Mouse (Mus musculus) midbrain, embryonic 12.5 days (tissue): ENCODE measurements around the gene Ap1b1. TPM values are rescaled to one million over a fixed set of nuclear protein-coding genes. Genes with fewer than 3 reads are reported as not detected.

ENCODE experiments used
- ATAC-seq: fragments of 200-750 bp; cut with Nextera tagmentation; 2 replicates; pipeline ENCODE4 v1.8.0; 2017; ENCODE audit warnings: low read depth, moderate TSS enrichment, moderate library complexity; ENCODE audit not compliant: low FRiP score
- H3K27ac ChIP-seq: fragments of 300-500 bp; sonication (generic); replicated peaks from 2 replicates; pipeline ENCODE4 v1.5.1; 2016; ENCODE audit warnings: mild to moderate bottlenecking
- H3K27me3 ChIP-seq: fragments of 300-500 bp; sonication (generic); 2 replicates; pipeline ENCODE4 v1.6.1; 2016; ENCODE audit warnings: mild to moderate bottlenecking
- H3K36me3 ChIP-seq: fragments of 300-500 bp; sonication (generic); 2 replicates; pipeline ENCODE4 v1.6.1; 2016
- H3K4me1 ChIP-seq: fragments of 300-500 bp; sonication (generic); 2 replicates; pipeline ENCODE4 v1.6.1; 2016
- H3K4me2 ChIP-seq: fragments of 300-500 bp; sonication (generic); replicated peaks from 2 replicates; pipeline ENCODE4 v1.6.1; 2016; ENCODE audit warnings: mild to moderate bottlenecking, moderate library complexity
- H3K4me3 ChIP-seq: fragments of 300-500 bp; sonication (generic); 2 replicates; pipeline ENCODE4 v1.5.1; 2016; ENCODE audit warnings: mild to moderate bottlenecking
- H3K9ac ChIP-seq: fragments of 300-500 bp; sonication (generic); replicated peaks from 2 replicates; pipeline ENCODE4 v1.6.1; 2016; ENCODE audit warnings: mild to moderate bottlenecking, moderate library complexity
- H3K9me3 ChIP-seq: fragments of 300-500 bp; sonication (generic); 2 replicates; pipeline ENCODE4 v1.6.1; 2016; ENCODE audit warnings: mild to moderate bottlenecking
- WGBS: fragments of 180-500 bp; shearing (Covaris S2); methylation state at CpG from one replicate; pipeline ENCODE4 v1.1.7; 2016; 5-methylcytosine and 5-hydroxymethylcytosine counted together
- polyA plus RNA-seq: library from polyadenylated mRNA; unstranded; fragments of >200 nt; fragmentation: Nextera tagmentation; extraction: Ambion mirVana; gene quantifications from 2 replicates; pipeline ENCODE4 v1.2.1, GENCODE M21; 2016

Gene Ap1b1
- polyA plus RNA-seq, 1 experiment from 2014 or later = 75.9 TPM

GRCm38 (mm10) chr11:4967549-4967948 lies 19.1 kb upstream of the Ap1b1 start:
- no peak overlapping the region for H3K9ac ChIP-seq
- H3K9me3 ChIP-seq = no peaks in the 10 kb centered on the region
- no peak overlapping the region for H3K27ac ChIP-seq
- no peaks in the 10 kb centered on the region for H3K27me3 ChIP-seq
- 65% methylated on average over 2 of the region's 2 CpGs for WGBS
- no peaks in the 10 kb centered on the region for H3K36me3 ChIP-seq
- H3K4me1 ChIP-seq = no peaks in the 10 kb centered on the region
- H3K4me3 ChIP-seq = no peak overlapping the region
- no peak for ATAC-seq
- H3K4me2 ChIP-seq = no peak overlapping the region

- Histone ChIP-seq H3K27me3 (no peaks in the 10 kb centered on the region), H3K4me2 (no peak overlapping the region), H3K27ac (no peak overlapping the region), H3K4me3 (no peak overlapping the region), H3K36me3 (no peaks in the 10 kb centered on the region), H3K9ac (0 out of 2 replicates have a peak overlapping the region, but pooled peaks have one; percentile 11), H3K4me1 (no peaks in the 10 kb centered on the region), H3K9me3 (no peaks in the 10 kb centered on the region)
- ATAC-seq = no peak
- 80% methylated on average over 10 of the region's 10 CpGs for WGBS
Observed at GRCm38 (mm10) chr11:4968376-4968775, 18.2 kb upstream of the Ap1b1 start.

GRCm38 (mm10) chr11:4972967-4973870 lies 13.4 kb upstream of the Ap1b1 start:
- ATAC-seq = no peak
- WGBS = 64% methylated on average over 13 of the region's 13 CpGs

GRCm38 (mm10) chr11:4973871-4974256 lies 12.8 kb upstream of the Ap1b1 start:
- peaks cover 6% of the 10 kb centered on the region; the same call in 1 of the 2 replicates for H3K27me3 ChIP-seq
- WGBS = 82% methylated on average over 2 of the region's 2 CpGs
- no peaks in the 10 kb centered on the region for H3K4me1 ChIP-seq
- no peak for ATAC-seq
- H3K36me3 ChIP-seq = no peaks in the 10 kb centered on the region
- no peak overlapping the region for H3K4me2 ChIP-seq
- no peak overlapping the region for H3K27ac ChIP-seq
- no peaks in the 10 kb centered on the region for H3K9me3 ChIP-seq
- H3K9ac ChIP-seq = no peak overlapping the region
- no peak overlapping the region for H3K4me3 ChIP-seq

More at GRCm38 (mm10) chr11:4972967-4973870, 13.4 kb upstream of the Ap1b1 start:
- H3K36me3 ChIP-seq = no peaks in the 10 kb centered on the region
- no peak overlapping the region for H3K27ac ChIP-seq
- no peaks in the 10 kb centered on the region for H3K4me1 ChIP-seq
- no peaks in the 10 kb centered on the region for H3K9me3 ChIP-seq
- no peak overlapping the region for H3K4me2 ChIP-seq
- no peak overlapping the region for H3K9ac ChIP-seq
- H3K27me3 ChIP-seq = peaks cover 6% of the 10 kb centered on the region; the same call in 1 of the 2 replicates
- H3K4me3 ChIP-seq = no peak overlapping the region

- Histone ChIP-seq H3K4me2 (no peak overlapping the region), H3K27me3 (peaks cover 6% of the 10 kb centered on the region; the same call in 1 of the 2 replicates), H3K36me3 (no peaks in the 10 kb centered on the region), H3K9ac (no peak overlapping the region), H3K9me3 (no peaks in the 10 kb centered on the region), H3K4me1 (no peaks in the 10 kb centered on the region), H3K4me3 (no peak overlapping the region), H3K27ac (no peak overlapping the region)
- no peak for ATAC-seq
- 80% methylated on average over 11 of the region's 11 CpGs for WGBS
Observed at GRCm38 (mm10) chr11:4974376-4975122, 12.1 kb upstream of the Ap1b1 start.

- Histone ChIP-seq H3K27ac (no peak overlapping the region), H3K9me3 (no peaks in the 10 kb centered on the region), H3K4me1 (no peaks in the 10 kb centered on the region), H3K27me3 (peaks cover 6% of the 10 kb centered on the region; the same call in 1 of the 2 replicates), H3K9ac (no peak overlapping the region), H3K36me3 (no peaks in the 10 kb centered on the region), H3K4me3 (peak overlapping the region; percentile 15; the same call in 1 of the 2 replicates), H3K4me2 (peak overlapping the region; percentile 39)
- ATAC-seq = no peak
- 7% methylated on average over 14 of the region's 14 CpGs for WGBS
Observed at GRCm38 (mm10) chr11:4975623-4976022, 11.0 kb upstream of the Ap1b1 start.

GRCm38 (mm10) chr11:4983010-4983409 lies 3.6 kb upstream of the Ap1b1 start:
- Histone ChIP-seq H3K36me3 (no peaks in the 10 kb centered on the region), H3K4me2 (no peak overlapping the region)

GRCm38 (mm10) chr11:4983538-4983937 lies 3.1 kb upstream of the Ap1b1 start:
- H3K4me1 ChIP-seq = peaks cover 19% of the 10 kb centered on the region
- H3K9ac ChIP-seq = no peak overlapping the region; the same call in 1 of the 2 replicates
- 0 out of 2 replicates have a peak, but pooled peaks cover 2% of the 10 kb centered on the region for H3K27me3 ChIP-seq
- no peaks in the 10 kb centered on the region for H3K36me3 ChIP-seq
- H3K4me3 ChIP-seq = no peak overlapping the region
- H3K27ac ChIP-seq = no peak overlapping the region
- WGBS = 52% methylated on average over 2 of the region's 2 CpGs
- no peak overlapping the region for H3K4me2 ChIP-seq
- no peak for ATAC-seq
- no peaks in the 10 kb centered on the region for H3K9me3 ChIP-seq

More at GRCm38 (mm10) chr11:4983010-4983409, 3.6 kb upstream of the Ap1b1 start:
- ATAC-seq = no peak
- Histone ChIP-seq H3K27ac (no peak overlapping the region), H3K4me3 (no peak overlapping the region), H3K9me3 (no peaks in the 10 kb centered on the region), H3K4me1 (peaks cover 19% of the 10 kb centered on the region), H3K9ac (no peak overlapping the region), H3K27me3 (0 out of 2 replicates have a peak, but pooled peaks cover 2% of the 10 kb centered on the region)
- 74% methylated on average over 3 of the region's 3 CpGs for WGBS

GRCm38 (mm10) chr11:4984249-4984648 lies 2.4 kb upstream of the Ap1b1 start:
- peak overlapping the region; percentile 20; the same call in 1 of the 2 replicates for H3K9ac ChIP-seq
- H3K27ac ChIP-seq = no peak overlapping the region
- H3K36me3 ChIP-seq = peaks cover 5% of the 10 kb centered on the region; the same call in 1 of the 2 replicates
- peak overlapping the region; percentile 38 for H3K4me2 ChIP-seq
- H3K4me1 ChIP-seq = peaks cover 19% of the 10 kb centered on the region
- ATAC-seq = no peak
- H3K9me3 ChIP-seq = no peaks in the 10 kb centered on the region
- no peak overlapping the region for H3K4me3 ChIP-seq
- 4% methylated on average over 5 of the region's 5 CpGs for WGBS
- 0 out of 2 replicates have a peak, but pooled peaks cover 2% of the 10 kb centered on the region for H3K27me3 ChIP-seq

GRCm38 (mm10) chr11:4984799-4985198 lies 1.8 kb upstream of the Ap1b1 start:
- no peak overlapping the region for H3K9ac ChIP-seq
- no peaks in the 10 kb centered on the region for H3K9me3 ChIP-seq
- peaks cover 5% of the 10 kb centered on the region for H3K36me3 ChIP-seq
- H3K27ac ChIP-seq = no peak overlapping the region
- no peak for ATAC-seq
- 0 out of 2 replicates have a peak, but pooled peaks cover 2% of the 10 kb centered on the region for H3K27me3 ChIP-seq
- H3K4me2 ChIP-seq = no peak overlapping the region
- H3K4me3 ChIP-seq = no peak overlapping the region
- WGBS = 84% methylated on average over 3 of the region's 3 CpGs
- peaks cover 19% of the 10 kb centered on the region for H3K4me1 ChIP-seq

GRCm38 (mm10) chr11:4987487-4987852 lies 846 bp downstream of the Ap1b1 start:
- H3K4me2 ChIP-seq = peak overlapping the region; percentile 73
- peaks cover 19% of the 10 kb centered on the region for H3K4me1 ChIP-seq
- peak overlapping the region; percentile 81 for H3K4me3 ChIP-seq
- no peak overlapping the region for H3K27ac ChIP-seq
- WGBS = 66% methylated on average over 11 of the region's 11 CpGs
- 0 out of 2 replicates have a peak, but pooled peaks cover 2% of the 10 kb centered on the region for H3K27me3 ChIP-seq
- peaks cover 10% of the 10 kb centered on the region for H3K36me3 ChIP-seq
- peak overlapping the region; percentile 81 for H3K9ac ChIP-seq
- ATAC-seq = no peak
- no peaks in the 10 kb centered on the region for H3K9me3 ChIP-seq

GRCm38 (mm10) chr11:4989187-4989586 lies 2.6 kb downstream of the Ap1b1 start:
- no peak for ATAC-seq
- H3K27ac ChIP-seq = no peak overlapping the region
- peaks cover 13% of the 10 kb centered on the region for H3K4me1 ChIP-seq
- no peak overlapping the region for H3K4me3 ChIP-seq
- H3K4me2 ChIP-seq = no peak overlapping the region
- H3K9ac ChIP-seq = no peak overlapping the region
- H3K36me3 ChIP-seq = peaks cover 14% of the 10 kb centered on the region
- WGBS = 86% methylated on average over 3 of the region's 3 CpGs
- no peaks in the 10 kb centered on the region for H3K27me3 ChIP-seq
- H3K9me3 ChIP-seq = no peaks in the 10 kb centered on the region
